Mouse (Mus musculus) brain, embryonic 14.5 days (tissue): ENCODE measurements at regions not wholly inside any gene's neighbourhood (a gene's known extent, or its start where the extent isn't known, plus 50 kb on each side); places are given as distances from the start of the nearest gene placed in this dataset.

Source experiments
- DNase-seq: peaks from one replicate; pipeline ENCODE4 v3.0.0-alpha.2; 2011; ENCODE audit warnings: low read depth
- CTCF ChIP-seq: fragments of 200-500 bp; IDR thresholded peaks from 2 replicates; pipeline ENCODE4 v1.5.1; 2012; ENCODE audit warnings: inconsistent platforms, mild to moderate bottlenecking, moderate library complexity, borderline replicate concordance; ENCODE audit not compliant: insufficient read depth, insufficient read length; ENCODE audit errors: extremely low read depth
- POLR2A ChIP-seq: fragments of 200-500 bp; IDR thresholded peaks from 2 replicates; pipeline ENCODE4 v1.6.1; 2012; ENCODE audit warnings: mild to moderate bottlenecking, inconsistent platforms, borderline replicate concordance; ENCODE audit not compliant: poor library complexity, insufficient read depth, insufficient read length, severe bottlenecking; ENCODE audit errors: extremely low read depth

GRCm38 (mm10) chr16:50696052-50696451, 105.1 kb upstream of the Ccdc54 start:
- no peak for DNase-seq
- no peak for TF ChIP-seq POLR2A
- no peak for TF ChIP-seq CTCF

- DNase-seq: no peak
- no peak for TF ChIP-seq CTCF
- TF ChIP-seq POLR2A: no peak
These were observed 103.1 kb upstream of the Ccdc54 start for GRCm38 (mm10) chr16:50694045-50694444.

GRCm38 (mm10) chr16:50690818-50691217, 99.9 kb upstream of the Ccdc54 start:
- no peak for DNase-seq
- no peak for TF ChIP-seq CTCF
- no peak for TF ChIP-seq POLR2A

- TF ChIP-seq CTCF (no peak), POLR2A (no peak)
- peak; percentile 5 for DNase-seq
These were observed 98.6 kb upstream of the Ccdc54 start for GRCm38 (mm10) chr16:50689525-50689924.

GRCm38 (mm10) chr16:50688818-50689506, 98.0 kb upstream of the Ccdc54 start:
- TF ChIP-seq POLR2A (no peak), CTCF (peak; percentile 8; the same call in 1 of the 2 replicates)
- DNase-seq: peak; percentile 64

- no peak for TF ChIP-seq POLR2A
- no peak for TF ChIP-seq CTCF
- DNase-seq: no peak
These were observed 88.7 kb upstream of the Ccdc54 start for GRCm38 (mm10) chr16:50679698-50680097.

- no peak for TF ChIP-seq CTCF
- DNase-seq: no peak
These were observed 82.4 kb upstream of the Ccdc54 start for GRCm38 (mm10) chr16:50673339-50673738.

GRCm38 (mm10) chr16:50672713-50673112, 81.8 kb upstream of the Ccdc54 start:
- peak; percentile 29; the same call in 1 of the 2 replicates for TF ChIP-seq CTCF
- no peak for TF ChIP-seq POLR2A
- DNase-seq: peak; percentile 32

- no peak for DNase-seq
- TF ChIP-seq CTCF (no peak), POLR2A (no peak)
These were observed 80.2 kb upstream of the Ccdc54 start for GRCm38 (mm10) chr16:50671170-50671569.

GRCm38 (mm10) chr16:50664240-50664639, 73.3 kb upstream of the Ccdc54 start:
- TF ChIP-seq CTCF (no peak), POLR2A (no peak)
- no peak for DNase-seq
